Mouse (Mus musculus) embryonic fibroblast, embryonic 13.5 days (primary cell): Measurements from ENCODE around the gene Neurl4. TPM values are rescaled to one million over a fixed set of nuclear protein-coding genes. Genes with fewer than 3 reads are reported as not detected.
"Not testable (repeated sequence)": the region's sequence is repeated elsewhere in the genome, so short reads cannot be mapped to it uniquely, and the experiment has no call there.

Source experiments
- H3K27ac ChIP-seq: 2 replicates; pipeline ENCODE4 v1.5.1; 2012; ENCODE audit warnings: low read length, control low read depth, inconsistent platforms; ENCODE audit not compliant: insufficient read depth
- H3K4me1 ChIP-seq: 2 replicates; pipeline ENCODE4 v1.6.1; 2011; ENCODE audit warnings: low read length; ENCODE audit not compliant: control insufficient read depth, insufficient read depth
- H3K4me3 ChIP-seq: 2 replicates; pipeline ENCODE4 v1.5.1; 2011; ENCODE audit warnings: mild to moderate bottlenecking, control low read depth, low read length; ENCODE audit not compliant: insufficient read depth
- CTCF ChIP-seq: IDR thresholded peaks from 2 replicates; pipeline ENCODE4 v1.5.1; 2011; ENCODE audit warnings: mild to moderate bottlenecking, control low read depth, low read length, moderate library complexity, borderline replicate concordance; ENCODE audit not compliant: insufficient read depth
- POLR2A ChIP-seq: IDR thresholded peaks from 2 replicates; pipeline ENCODE4 v1.6.1; 2011; ENCODE audit warnings: low read depth, mild to moderate bottlenecking, control low read depth, low read length, moderate library complexity
- polyA plus RNA-seq: library from polyadenylated mRNA; stranded (reverse); fragments of >200 nt; gene quantifications from 2 replicates; pipeline ENCODE4 v1.2.4, GENCODE M21; 2011; ENCODE audit warnings: low read depth; ENCODE audit not compliant: missing spikeins, insufficient read length

Gene Neurl4
- polyA plus RNA-seq, 1 experiment = 31.8 TPM

GRCm38 (mm10) chr11:69911701-69912100 lies 10.8 kb downstream of the Neurl4 start:
- peaks cover 11% of the 10 kb centered on the region; the same call in 1 of the 2 replicates for H3K4me1 ChIP-seq
- no peak overlapping the region for H3K4me3 ChIP-seq
- no peak for TF ChIP-seq CTCF
- TF ChIP-seq POLR2A = no peak
- no peak overlapping the region for H3K27ac ChIP-seq

DNA sequence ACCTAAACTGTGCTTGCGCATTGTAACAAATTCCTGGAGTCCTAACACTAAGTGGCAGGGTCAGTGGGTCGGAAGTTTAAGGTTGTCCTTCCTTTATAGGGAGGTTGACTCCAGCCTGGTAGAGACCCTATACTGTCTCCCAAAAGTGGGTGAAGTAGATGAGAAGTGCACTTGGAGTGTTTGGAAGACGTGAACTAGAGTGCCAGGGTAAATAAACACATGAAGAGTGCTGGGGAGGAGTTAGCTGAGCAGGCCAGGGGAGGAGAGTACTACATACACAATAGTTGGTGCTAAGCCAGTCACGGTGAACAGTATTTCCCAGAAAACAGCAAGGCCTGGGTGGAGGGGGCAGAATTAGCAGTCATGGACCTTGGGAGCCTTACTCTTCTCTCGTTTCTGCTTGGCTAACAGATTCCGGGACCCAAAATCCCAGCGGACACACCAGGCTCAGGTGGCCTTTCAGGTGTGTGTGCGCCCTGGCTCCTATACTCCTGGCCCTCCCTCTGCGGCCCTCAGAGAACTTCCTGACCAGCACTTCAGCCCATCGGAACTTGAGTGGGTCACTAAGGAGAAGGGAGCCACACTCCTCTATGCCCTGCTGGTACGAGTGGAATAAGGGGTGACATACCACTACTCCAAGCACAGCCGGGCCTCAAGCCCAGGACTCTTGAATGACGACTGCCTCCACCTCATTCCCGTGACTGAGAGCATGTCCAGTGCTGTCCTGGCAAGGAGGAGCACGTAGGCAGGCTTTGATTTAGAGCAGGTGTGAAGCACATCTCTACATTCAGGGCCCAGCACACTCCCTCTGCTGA lies 12.1 kb downstream of the Neurl4 start:
- Histone ChIP-seq H3K4me1 (peaks cover 11% of the 10 kb centered on the region; the same call in 1 of the 2 replicates), H3K4me3 (peak overlapping the region; percentile 29), H3K27ac (no peak overlapping the region)
- TF ChIP-seq POLR2A (no peak), CTCF (no peak)

DNA sequence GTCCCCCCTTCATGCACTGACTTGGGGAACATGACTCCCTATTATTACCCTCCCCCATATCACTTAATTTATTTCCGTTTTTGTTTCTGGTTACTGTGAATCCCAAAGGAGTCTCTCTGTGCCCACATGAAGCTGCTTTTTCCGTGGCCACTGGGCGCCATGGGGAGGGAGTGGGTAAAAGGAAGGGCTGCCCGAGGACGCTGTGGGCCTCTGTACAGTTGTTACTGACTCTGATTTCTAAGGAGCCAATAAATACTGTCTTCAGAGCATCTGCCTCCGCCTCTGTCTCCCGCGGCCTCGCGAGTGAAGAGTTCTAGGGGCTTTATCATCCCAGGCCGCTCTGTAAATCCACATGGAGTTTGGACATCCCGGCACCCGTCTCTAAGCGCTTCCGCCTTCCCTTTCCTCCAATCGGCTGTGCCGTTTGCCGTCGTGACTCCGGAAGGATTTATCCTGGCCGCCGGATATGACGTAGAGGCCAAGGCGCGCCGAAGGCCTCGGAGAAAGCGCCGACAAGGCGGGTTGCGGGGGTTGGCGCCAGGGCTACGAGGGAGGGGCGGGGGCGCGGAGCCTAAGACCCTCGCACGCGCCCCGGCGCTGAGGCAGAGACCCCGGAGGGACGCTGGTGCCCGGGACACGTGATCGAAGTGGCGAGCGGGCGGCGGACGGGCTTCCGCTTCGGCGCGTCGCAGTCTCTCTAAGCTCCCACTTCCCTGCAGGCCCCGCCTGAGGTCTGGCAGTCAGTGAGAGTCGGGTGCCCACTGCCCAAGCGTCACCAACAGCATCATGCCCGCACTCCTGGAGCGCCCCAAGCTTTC lies 12.9 kb downstream of the Neurl4 start, which contains the start of gene Gps2:
Gps2 (plus strand) TSS at position 335 of the 818 bp plus-strand sequence.
- Histone ChIP-seq H3K4me3 (peak within 1 kb of the TSS; percentile 60), H3K27ac (peak within 1 kb of the TSS; percentile 38; the same call in 1 of the 2 replicates), H3K4me1 (peaks cover 15% of the 10 kb centered on the region)
- TF ChIP-seq CTCF (no peak), POLR2A (peak; percentile 34; the same call in 1 of the 2 replicates)

DNA sequence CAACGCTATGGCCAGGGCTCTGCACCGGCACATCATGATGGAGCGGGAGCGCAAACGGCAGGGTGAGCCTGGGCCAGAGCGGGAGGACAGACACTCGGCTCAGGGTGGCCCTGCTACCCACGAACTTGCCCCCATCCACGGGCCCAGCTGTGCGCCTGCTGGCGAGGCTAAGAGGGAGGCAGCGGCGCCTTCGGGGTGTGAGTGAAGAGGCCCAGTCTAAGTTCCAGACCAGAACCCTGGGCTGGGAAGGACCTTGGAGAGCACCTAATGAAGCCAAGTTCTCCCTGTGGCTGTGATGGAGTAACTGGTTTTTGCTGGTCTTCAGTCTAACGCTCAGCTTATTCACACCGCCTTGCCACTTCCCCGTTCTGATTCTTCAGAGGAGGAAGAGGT lies 13.5 kb downstream of the Neurl4 start:
- H3K4me3 ChIP-seq = peak overlapping the region; percentile 60
- peak overlapping the region; percentile 38; the same call in 1 of the 2 replicates for H3K27ac ChIP-seq
- H3K4me1 ChIP-seq = peaks cover 19% of the 10 kb centered on the region
- TF ChIP-seq CTCF (no peak), POLR2A (no peak)

DNA sequence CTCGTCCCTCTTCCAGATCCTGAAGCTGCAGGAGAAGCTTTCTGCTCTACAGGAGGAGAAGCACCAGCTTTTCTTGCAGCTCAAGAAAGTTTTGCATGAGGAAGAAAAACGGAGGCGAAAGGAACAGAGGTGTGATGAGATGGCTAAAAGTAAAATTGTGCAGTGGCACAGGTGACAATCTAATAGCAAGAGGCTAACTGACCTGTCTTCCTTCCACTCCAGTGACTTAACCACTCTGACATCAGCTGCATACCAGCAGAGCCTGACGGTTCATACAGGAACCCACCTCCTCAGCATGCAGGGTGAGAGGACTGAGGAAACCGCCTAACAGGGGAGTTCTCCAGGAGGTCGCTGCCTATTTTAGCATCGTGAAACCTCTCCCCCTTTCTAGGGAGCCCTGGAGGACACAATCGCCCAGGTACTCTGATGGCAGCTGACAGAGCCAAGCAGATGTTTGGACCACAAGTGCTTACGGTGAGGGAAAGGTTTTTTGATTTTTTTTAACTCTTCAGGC lies 14.1 kb downstream of the Neurl4 start:
- Histone ChIP-seq H3K4me3 (peak overlapping the region; percentile 60), H3K27ac (no peak overlapping the region), H3K4me1 (peaks cover 19% of the 10 kb centered on the region)
- no peak for TF ChIP-seq CTCF
- no peak for TF ChIP-seq POLR2A

DNA sequence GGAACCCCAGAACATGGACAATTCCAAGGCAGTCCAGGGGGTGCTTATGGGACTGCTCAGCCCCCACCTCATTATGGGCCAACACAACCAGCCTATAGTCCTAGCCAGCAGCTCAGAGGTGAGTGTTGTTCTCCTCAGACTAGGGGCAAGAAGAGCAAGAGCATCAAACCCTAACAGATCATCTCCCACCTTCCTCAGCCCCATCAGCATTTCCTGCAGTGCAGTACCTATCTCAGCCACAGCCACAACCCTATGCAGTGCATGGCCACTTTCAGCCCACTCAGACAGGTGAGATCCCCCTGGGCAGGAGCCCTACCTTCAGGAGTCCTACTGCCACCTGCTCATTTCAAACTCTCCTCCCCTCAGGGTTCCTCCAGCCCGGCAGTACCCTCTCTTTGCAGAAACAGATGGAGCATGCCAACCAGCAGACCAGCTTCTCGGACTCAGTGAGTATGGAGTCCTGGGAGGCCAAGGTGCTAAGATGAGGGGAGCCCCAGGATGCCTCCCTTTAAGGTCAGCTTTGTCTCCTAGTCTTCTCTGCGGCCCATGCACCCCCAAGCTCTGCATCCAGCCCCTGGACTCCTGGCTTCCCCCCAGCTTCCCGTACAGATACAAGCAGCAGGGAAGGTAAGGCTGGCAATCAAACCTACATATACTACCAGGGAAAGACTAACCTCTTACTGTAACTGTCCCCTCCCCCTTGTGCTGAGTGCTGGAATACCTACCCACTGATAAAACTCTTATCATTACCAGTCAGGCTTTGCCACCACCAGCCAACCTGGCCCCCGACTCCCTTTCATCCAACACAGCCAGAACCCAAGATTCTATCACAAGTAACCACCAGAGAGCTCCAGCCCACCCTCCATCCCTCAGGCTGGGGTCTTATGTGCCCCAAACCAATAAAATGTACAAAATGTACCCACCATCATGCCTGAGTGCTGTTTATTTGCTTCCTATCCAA lies 15.1 kb downstream of the Neurl4 start:
- H3K4me1 ChIP-seq = peaks cover 19% of the 10 kb centered on the region
- no peak overlapping the region for H3K4me3 ChIP-seq
- 0 out of 2 replicates have a peak, but pooled peaks have one; percentile 11 for TF ChIP-seq POLR2A
- no peak for TF ChIP-seq CTCF
- no peak overlapping the region for H3K27ac ChIP-seq

GRCm38 (mm10) chr11:69916652-69917378 lies 15.9 kb downstream of the Neurl4 start:
- peaks cover 19% of the 10 kb centered on the region for H3K4me1 ChIP-seq
- H3K4me3 ChIP-seq, H3K27ac ChIP-seq: not testable (repeated sequence)

- H3K4me3 ChIP-seq = no peak overlapping the region
- H3K27ac ChIP-seq = no peak overlapping the region
- H3K4me1 ChIP-seq = peaks cover 19% of the 10 kb centered on the region
- TF ChIP-seq POLR2A = no peak
- TF ChIP-seq CTCF = no peak
These were observed 16.6 kb downstream of the Neurl4 start for GRCm38 (mm10) chr11:69917379-69917948.
